Mouse (Mus musculus): ENCODE results near the gene Otoa. TPM values are rescaled to one million over a fixed set of nuclear protein-coding genes. Genes with fewer than 3 reads are reported as not detected.
A peak's percentile ranks its signal among the peaks of the same experiment; 100 is the strongest.

The Otoa gene
- polyA plus RNA-seq, 1 experiment: 0.12 TPM

DNA sequence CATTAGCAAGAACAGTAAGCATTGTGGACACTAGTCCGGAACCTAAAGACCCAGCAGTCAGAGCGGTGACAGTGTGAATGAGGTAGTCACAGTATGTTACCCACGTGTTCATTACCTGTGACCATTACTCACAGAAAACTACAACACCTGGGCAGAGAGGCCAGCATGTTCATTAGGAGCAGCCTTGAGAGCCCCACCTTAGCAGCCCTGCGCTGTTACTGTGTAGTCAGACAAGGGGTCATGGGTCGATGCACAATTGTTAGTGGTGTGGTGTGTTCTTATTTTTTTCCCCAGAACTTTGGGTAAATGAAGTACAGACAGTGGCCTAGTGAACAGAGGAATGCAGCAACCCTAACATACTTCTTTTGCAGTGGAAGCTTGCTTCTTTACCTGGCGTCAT lies 4.1 kb upstream of the Otoa start:
- WGBS: 92% methylated on average over 6 of the region's 6 CpGs
- DNase-seq (ENCODE audit: low read depth, low spot score): no peak

DNA sequence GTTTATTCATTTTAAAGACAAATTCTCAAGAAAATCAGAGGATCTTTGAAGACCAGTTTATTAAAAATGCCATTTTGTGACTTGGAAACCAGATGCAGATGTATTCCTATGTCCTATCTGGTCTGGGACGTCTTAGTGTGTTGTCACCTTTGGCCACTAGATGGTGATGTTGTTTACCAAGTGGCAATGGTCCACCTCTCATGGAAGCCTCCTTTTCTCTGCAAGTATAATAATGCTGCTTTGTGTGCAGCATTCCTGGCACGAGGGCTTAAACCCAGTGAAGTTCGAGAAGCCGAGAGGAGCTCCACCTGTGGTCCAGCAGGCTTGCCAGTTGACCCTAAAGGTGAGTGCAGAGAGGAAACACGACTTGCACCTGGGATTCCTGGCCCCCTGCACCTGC lies 3.6 kb upstream of the Otoa start:
- peak; percentile 27 for DNase-seq (ENCODE audit: low read depth, low spot score)
- 10% methylated on average over 5 of the region's 5 CpGs for WGBS

DNA sequence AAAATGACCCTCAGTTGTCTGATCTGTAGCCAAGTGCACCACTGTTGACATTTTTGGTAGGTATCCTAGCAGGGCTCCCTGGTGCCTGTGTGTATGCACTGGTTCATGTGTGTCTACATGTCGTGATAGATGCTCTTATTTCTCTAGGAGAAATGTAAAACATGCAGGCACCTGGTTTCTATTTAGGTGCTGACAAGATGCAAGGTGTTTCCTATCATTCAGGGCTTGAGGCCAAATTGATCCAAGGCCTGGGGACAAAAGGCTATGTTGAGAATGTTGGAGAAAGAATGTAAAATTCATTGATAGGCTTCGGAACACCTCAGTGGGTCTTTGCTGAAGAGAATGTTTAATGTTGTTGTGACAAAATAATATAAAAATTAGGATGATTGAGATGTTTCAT lies 366 bp downstream of the Otoa start:
- 80% methylated on average over 2 of the region's 2 CpGs for WGBS
- no peak for DNase-seq (ENCODE audit: low read depth, low spot score)

DNA sequence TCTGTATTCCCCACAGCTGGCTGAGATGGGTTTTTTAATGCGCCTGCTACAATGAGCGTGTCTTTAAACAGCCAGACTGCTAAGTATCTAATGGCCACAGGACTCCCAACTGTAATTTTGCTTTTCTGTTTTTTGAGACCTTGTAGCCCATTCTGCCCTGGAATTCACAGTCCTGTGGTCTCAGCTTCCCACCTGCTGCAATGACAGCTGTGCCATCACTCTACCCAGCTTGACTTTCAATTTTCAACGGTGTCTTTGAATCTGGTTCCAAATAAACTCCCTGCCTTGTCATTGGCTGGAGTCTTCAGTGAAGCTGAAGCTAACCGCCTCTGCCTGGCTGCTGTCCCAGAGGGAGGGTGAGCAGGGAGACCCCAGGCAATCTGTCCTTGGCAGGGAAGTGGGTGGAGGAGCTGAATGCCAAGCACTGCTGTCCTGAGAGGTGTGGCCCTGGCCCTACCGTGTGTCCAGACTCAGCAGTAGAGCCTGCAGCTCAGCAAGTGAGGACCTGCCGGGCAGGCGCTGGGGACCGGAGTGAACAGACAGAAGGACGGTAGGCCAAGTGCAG lies 1.6 kb downstream of the Otoa start:
- DNase-seq (ENCODE audit: low read depth, low spot score): no peak
- 74% methylated on average over 9 of the region's 9 CpGs for WGBS

DNA sequence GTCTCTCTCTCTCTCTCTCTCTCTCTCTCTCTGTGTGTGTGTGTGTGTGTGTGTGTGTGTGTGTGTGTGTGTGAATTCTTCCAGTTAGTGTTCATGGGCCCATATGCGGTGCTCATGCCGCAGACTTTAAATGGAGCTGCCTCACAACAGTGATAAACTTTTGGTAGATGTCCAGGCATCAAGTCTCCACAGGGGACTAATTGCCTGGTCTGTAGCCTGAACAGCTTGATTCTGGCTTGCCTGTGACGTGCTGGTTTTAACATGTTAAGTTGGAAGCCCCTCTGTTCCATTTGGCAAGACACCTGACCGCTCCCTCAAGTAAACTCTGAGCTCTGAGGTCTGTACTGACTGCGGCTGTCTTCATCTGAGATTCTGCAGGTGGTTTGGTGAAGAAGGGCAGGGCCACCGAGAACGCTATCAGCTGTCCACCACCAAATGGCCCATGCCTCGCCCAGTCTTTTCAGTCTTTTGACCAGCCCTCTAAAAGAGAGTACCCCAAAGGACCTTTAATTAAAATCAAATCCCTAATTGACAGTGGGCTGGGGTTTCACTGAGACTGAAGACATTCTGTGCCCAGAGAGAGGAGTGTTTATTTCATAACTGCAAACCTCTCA lies 3.5 kb downstream of the Otoa start:
- no peak for DNase-seq (ENCODE audit: low read depth, low spot score)
- 42% methylated on average over 8 of the region's 8 CpGs for WGBS

DNA sequence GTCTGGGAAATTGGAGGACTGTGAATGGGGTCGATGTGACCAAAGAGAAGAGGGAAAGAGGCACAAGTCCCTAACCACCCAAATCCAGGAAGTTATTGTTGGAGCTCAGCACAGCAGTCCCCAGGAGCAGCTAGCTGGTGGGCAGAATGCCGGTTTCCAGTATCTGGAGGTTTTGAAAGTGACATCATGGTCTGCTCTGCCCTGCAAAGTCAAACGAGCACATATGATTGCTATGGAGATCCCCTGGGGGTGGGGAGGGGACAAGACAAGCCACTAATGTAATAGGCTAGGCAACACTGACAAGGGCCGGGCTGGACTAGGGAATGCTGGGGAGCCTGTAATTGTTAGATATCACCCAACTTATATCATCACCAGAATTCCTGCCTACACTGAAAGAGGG lies 4.0 kb downstream of the Otoa start:
- no peak for DNase-seq (ENCODE audit: low read depth, low spot score)
- WGBS: 20% methylated on average over 4 of the region's 4 CpGs

DNA sequence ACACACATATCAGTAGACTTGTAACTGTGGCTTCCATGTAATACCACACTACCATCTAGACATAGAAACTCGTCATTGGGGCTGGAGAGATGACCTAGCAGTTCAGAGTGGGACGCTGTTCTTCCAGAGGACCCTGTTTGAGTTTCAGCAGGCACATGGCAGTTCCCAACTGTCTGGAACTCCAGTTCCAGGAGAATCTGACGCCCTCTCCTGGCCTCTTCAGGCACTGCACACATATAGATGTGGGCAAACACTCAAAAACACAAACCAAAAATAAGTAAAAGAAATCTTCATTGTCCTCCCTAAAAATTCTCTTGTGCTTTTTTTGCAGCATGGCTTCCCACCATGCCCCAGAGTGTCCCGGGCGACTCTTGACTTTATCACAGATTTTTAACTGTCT lies 7.3 kb downstream of the Otoa start:
- WGBS: 73% methylated on average over 5 of the region's 5 CpGs
- no peak for DNase-seq (ENCODE audit: low read depth, low spot score)

DNA sequence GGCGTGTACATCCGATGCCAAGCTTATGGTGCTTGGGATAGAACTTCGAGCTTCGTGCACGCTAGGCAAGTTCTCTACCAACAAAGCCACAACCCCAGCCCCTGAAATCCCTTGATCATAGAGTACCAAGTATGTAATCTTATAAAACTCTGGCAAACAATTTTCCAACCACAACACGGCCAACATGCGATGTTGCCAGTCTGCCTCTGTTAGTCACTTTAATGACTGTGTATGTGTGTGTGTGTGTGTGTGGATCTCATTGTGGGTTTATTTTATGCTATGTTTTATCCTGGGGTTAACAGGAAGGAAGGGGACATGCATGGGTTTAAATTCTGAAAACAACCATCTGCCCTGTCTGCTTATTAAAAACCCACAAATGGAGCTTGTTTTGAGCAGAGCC lies 9.3 kb downstream of the Otoa start:
- no peak for DNase-seq (ENCODE audit: low read depth, low spot score)
- 66% methylated on average over 7 of the region's 7 CpGs for WGBS

DNA sequence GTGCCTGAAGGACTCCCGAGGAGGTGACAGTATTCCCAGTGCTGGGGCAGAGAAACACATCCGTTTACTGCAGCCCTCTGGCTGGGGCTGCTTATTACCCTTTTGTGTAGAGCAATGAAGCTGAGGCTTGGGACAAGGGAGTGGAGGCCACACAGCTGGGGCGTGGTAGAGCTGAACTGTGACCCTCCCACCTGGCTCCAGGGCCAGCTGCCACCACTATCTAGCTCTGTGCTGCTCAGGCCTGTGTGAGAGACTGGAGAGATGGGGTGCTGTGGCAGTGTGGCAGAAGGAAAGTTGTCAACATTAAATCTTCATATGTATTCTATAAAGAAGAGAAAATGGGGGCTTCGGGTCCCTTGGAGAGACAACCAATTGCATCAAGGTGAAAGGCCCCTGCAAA lies 11.6 kb downstream of the Otoa start:
- no peak for DNase-seq (ENCODE audit: low read depth, low spot score)
- 42% methylated on average over 4 of the region's 4 CpGs for WGBS

DNA sequence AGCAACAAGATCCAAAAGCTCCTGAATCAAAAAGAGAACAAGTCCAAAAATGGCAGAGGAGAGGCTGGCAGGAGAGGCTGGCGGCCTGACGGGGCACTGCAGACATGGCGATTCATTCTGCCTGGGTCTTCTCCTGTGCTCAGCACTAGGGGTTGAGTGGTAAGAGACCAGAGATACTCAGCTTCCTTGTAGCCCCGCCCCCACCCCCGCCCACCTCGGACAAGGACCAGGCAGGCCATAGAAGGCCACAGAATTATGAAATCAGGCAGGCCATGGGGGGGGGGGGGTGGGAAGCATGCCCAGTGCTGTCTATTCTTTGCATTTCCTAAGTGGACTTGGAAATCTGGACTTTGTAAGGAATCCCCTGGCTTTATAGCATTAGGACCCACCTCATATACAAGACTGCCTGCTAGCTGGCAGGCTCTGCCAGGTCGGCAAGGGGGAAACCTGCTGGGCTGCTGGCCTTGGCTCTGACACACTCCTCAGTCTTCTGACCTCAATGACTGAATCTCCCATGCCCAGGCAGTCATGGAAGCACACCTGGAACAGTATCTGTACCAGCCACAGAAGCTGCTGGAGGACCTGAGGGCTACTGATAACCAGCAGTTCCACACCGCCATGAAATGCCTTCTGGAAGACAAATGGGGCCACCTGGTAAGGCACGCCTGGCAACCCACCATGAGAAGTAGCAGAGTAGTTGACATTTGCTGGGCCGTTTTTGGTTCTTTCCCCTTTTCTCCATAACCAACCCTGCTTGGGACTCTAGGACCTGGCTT lies 17.4 kb downstream of the Otoa start:
- WGBS: 69% methylated on average over 10 of the region's 10 CpGs

DNA sequence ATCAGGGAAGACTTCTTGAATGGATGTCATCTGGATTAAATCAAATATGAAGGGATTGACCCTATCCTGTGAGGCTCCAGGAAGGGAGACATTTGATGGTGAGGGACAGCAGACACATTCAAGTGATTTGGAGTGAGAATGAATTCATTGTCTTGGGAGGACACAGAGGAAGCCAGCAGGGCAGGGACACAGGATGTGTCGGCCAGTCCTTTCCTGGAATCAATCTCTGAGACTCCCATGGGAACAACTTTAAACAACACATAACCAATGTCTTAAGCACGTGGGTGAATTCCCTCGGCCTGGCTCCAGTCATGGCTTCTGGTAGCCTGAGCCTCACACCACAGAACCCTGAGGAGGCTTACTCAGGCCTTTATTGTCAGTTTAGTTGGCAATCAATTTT lies 26.4 kb downstream of the Otoa start:
- DNase-seq (ENCODE audit: low read depth, low spot score): no peak
- WGBS: 63% methylated on average over 3 of the region's 3 CpGs

More for the DNA sequence above, 17.4 kb downstream of the Otoa start:
- DNase-seq (ENCODE audit: low read depth, low spot score): no peak

DNA sequence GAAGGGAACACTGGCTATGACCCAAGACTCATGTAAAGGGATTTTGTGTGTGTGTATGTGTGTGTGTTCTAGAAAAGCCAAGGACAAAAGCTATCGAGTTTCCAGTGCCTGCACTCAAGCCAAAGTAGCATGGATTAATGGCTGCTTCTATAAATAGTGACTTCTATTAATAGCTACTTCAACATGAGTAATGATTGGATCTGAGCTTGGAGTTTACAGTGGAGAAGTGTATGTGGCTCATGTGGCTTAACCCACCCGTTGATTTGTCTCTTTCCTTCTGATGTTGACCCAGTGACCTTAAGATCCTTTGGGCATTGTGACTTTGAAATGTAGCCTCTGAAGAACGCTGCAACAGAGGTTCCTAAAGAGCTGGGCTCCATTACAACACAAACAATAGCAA lies 29.9 kb downstream of the Otoa start:
- no peak for DNase-seq (ENCODE audit: low read depth, low spot score)
- 36% methylated on average over 3 of the region's 3 CpGs for WGBS

DNA sequence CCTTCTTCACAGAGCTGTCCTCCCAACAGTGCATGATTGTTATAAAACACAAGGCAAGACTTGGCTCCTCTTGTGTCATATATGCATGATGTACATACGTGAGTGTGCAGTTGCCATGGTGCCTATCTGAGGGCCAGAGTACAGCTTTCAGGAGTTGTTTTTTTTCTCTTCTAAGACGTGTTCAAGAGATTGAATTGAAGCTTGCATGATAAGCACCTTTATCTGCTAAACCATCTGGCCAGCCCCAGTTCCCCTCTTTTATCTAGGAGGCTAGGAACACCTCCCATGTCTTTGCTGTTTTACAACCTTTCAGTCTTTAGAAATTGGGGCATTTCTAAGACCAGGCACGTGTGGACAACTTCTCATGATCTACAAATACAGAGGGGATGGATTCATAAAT lies 30.3 kb downstream of the Otoa start:
- 41% methylated on average over 3 of the region's 3 CpGs for WGBS
- DNase-seq (ENCODE audit: low read depth, low spot score): no peak

DNA sequence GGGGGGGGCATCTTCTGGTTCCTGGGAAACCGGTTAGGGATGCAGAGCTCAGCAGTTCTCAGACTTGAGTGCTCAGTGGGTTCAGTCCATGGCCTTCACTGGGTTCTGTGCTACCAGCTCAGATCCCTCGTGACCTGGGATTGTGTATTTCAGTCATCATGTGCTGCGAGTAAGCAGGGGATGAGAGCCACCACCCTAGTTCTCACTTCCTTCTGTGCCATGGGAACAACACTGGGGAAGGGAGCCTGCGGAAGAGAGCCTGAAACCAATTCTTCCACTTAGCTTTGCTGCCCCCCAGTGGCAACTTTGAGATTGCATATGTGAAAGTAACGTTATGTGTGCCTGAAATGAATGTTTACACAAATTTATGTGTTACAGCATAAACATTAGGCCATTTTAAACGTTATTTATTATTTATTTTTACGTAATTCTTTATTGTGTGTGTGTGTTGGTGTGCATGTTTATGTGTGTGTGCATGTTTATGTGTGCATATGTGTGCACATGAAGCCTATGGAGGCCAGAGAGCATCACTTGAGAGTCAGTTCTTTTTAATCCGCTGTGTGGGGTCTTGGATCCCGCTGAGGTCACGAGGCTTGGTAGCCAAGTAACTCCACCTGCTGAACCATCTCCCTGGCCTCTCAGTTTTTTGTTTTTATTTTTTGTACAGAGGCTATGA lies 38.8 kb downstream of the Otoa start:
- peak; percentile 53 for DNase-seq (ENCODE audit: low read depth, low spot score)
- 10% methylated on average over 10 of the region's 10 CpGs for WGBS

DNA sequence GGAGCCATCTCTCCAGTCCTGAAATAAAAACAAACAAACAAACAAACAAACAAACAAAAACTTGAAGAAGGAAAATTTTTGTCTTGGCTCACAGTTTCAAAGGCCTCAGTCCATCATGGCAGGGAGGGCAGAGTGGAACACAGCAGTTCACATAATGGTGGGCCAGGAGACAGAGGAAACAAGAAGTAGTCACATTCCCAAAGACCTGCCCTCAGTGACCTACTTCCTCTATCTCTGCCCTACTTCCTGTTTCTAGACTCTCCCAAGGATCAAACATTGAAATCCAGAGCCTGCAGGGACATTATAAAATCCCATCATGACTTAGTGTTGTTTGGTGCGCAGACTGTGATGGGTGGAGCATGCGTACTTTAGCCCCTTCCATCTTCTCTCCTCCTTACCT lies 49.4 kb downstream of the Otoa start:
- DNase-seq (ENCODE audit: low read depth, low spot score): no peak
- WGBS: 87% methylated on average over 2 of the region's 2 CpGs

DNA sequence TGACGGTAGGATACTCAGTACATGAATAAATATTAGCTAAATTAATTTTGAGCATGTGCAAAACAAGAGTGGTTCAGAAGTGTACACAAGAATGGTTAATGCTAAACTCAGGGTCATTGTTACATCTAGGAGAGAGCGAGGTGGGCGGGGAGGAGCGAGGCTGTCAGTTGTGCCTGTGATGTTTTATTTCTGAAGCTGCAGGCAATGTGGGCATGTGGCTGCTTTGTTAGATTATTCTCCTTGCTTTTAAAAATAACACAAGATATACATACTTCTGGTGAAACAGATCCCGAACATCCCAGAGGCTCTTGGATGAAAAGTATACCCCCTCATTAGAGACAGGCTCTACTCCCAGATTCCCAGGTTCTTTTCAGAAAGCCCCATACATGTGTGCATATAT lies 59.8 kb downstream of the Otoa start:
- no peak for DNase-seq (ENCODE audit: low read depth, low spot score)
- WGBS: 44% methylated on average over 5 of the region's 5 CpGs

DNA sequence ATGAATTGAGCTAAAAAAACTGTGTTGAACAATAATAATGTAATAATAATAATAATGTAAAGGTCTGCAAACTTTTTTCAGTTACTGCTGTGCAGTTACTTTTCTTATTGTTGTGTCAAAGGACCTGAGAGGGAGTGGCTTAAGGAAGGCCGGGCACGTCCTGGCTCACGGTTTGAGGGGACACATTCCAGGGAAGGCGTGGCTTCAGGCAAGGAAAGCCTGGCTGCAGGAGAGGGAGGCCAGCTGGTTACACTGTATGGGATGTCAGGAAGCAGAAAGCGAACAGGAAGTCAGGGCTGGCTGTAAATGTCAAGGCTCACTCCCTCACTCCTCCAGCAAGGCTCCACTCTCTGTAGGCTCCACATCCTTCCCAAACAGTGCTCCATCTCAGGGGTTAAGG lies 69.2 kb downstream of the Otoa start:
- no peak for DNase-seq (ENCODE audit: low read depth, low spot score)
- WGBS: 59% methylated on average over 5 of the region's 5 CpGs

DNA sequence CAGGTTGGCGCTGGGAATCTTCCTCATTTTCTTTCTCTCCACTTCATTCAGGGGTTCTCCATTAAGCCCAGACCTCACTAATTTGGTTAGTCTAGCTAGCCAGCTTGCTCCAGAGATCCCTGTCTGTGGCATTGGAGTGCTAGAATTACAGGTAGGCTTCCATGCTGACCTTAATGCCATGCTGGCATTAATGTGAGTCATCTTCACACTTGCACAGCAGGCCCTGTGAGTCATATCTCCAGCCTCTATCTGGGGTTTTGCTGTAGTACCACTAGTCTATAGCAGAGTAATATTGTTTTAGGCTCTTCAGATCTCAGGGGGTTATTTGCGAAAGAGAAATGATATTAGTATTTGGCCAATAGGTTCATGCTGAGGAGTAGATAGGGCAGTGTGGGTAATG lies 70.7 kb downstream of the Otoa start:
- DNase-seq (ENCODE audit: low read depth, low spot score): no peak
- 95% methylated on average over 2 of the region's 2 CpGs for WGBS

DNA sequence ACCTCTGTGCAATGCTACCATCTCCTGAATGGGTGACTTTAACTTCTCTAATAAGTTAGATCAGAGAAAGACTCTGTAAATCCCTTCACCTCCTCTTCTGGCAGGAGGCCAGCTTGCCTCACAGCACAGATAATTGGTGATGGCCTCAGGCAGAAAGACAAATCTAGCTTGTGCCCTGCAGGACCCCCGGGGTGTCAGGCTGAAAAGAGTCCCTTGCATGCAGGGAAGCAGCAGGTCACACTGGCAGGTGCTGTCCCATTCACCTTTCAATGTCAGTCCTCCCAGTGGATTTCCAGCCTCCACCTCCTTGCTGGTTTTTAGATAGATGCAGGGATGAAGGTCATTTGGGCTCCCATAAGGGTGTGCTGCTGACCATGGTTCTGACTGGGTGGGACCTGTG lies 84.2 kb downstream of the Otoa start:
- DNase-seq (ENCODE audit: low read depth, low spot score): no peak
- 67% methylated on average over 1 of the region's 1 CpGs for WGBS

DNA sequence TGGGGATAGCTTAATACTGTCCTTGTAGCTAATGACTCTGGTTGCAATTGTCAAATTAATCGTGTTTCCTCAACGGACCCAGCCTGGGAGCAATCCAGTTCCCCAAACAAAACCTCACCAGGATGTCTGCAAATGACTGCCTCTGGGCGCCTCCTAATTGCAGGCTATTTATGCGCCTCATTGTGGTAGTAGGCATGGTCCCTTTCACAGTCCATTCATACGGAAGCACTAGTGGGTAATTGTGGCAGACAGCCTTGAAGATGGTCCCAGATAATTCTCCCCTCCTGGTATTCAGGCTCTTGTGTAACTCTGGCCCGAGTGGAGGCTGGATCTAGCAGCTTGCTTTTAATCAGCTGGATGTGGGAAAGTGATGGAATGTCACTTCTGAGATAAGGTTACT lies 90.4 kb downstream of the Otoa start:
- WGBS: 7% methylated on average over 6 of the region's 6 CpGs

More for the DNA sequence above, 90.4 kb downstream of the Otoa start:
- DNase-seq (ENCODE audit: low read depth, low spot score): no peak

All from large intestine, adult 2 months (tissue).